Mouse (Mus musculus) MEL-GATA-1-ER (cell line): ENCODE data around the gene Pla2g2c.

Experiments
- DNase-seq: peaks from one replicate; pipeline ENCODE4 v3.0.0-alpha.2; 2012; ENCODE audit warnings: low read depth; ENCODE audit errors: extremely low read depth

Pla2g2c gene

GRCm38 (mm10) chr4:138748369-138749072, 23.9 kb downstream of the Pla2g2c start:
- no peak for DNase-seq

GRCm38 (mm10) chr4:138752603-138753002, 28.0 kb downstream of the Pla2g2c start:
- DNase-seq = no peak

GRCm38 (mm10) chr4:138753608-138754007, 29.0 kb downstream of the Pla2g2c start:
- DNase-seq = no peak

GRCm38 (mm10) chr4:138754432-138754831, 29.8 kb downstream of the Pla2g2c start:
- DNase-seq = no peak

DNA sequence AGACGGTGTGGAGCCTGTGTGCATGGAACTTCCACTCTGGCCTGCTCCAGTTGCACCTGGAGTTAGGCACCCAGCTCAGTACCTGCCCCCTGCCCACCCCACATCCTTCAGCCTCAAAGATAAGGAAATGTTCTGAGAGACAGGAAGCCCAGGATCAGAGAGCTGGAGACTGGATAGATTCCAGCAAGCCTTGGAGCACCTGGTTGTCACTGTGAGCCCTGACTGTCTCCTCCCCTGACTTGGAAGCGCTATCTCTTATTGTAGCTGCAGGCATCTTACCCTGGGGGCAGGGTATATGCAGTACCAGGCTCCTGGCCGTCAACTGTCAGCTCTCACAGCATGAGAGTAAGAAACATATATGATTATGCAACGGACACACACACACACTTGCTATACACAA, 30.8 kb downstream of the Pla2g2c start:
- DNase-seq = no peak

- no peak for DNase-seq
Measured at GRCm38 (mm10) chr4:138755983-138756382, 31.4 kb downstream of the Pla2g2c start.

GRCm38 (mm10) chr4:138757416-138757815, 32.8 kb downstream of the Pla2g2c start, which contains the start of gene Pla2g2f:
Gene Pla2g2f, minus strand, starts transcription at chr4:138757626.
- DNase-seq = no peak

GRCm38 (mm10) chr4:138762266-138762665, 37.7 kb downstream of the Pla2g2c start:
- no peak for DNase-seq

DNA sequence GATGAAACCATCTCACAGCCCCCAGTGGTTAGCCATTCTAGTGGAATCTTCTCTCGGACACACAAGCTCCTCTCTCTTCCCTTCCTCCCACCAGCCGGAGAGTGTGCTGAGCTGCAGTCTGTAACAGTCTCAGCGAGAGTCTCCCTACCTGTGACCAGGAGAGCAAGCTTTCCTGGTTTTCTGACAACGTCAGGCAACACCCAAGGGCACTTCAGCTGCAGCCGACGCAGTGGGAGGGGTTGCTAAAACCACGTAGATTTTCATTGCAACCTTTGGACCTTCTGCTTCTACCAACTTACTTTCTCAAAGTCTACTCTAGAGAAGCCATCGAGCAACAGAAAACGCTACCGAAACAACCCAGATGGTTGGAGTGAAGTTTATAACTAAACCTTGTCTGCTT, 47.4 kb downstream of the Pla2g2c start:
- no peak for DNase-seq

DNA sequence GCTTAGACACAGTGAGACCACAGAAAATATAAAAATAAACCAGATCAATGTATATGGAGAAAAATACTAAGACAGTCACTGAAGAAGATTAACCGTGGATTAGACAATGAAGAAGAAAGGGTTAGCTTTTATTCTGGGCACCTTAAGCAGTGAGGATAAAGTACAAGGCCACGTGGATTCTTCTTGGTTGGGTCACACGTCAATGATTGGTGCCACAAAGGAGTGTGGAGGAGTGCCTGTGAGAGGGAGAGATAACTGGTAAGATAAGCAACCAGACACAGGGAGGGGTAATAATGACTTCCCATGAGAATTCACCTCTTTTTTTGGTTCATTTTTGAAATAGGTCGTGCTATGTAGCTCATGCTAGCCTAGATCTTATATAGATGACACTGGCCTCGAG, 47.8 kb downstream of the Pla2g2c start:
- DNase-seq = no peak

GRCm38 (mm10) chr4:138775435-138775834, 50.8 kb downstream of the Pla2g2c start, which contains the start of gene Pla2g2d:
Gene Pla2g2d, plus strand, starts transcription at chr4:138775735.
- DNase-seq = no peak

GRCm38 (mm10) chr4:138777417-138778407, 53.1 kb downstream of the Pla2g2c start:
- no peak for DNase-seq

DNA sequence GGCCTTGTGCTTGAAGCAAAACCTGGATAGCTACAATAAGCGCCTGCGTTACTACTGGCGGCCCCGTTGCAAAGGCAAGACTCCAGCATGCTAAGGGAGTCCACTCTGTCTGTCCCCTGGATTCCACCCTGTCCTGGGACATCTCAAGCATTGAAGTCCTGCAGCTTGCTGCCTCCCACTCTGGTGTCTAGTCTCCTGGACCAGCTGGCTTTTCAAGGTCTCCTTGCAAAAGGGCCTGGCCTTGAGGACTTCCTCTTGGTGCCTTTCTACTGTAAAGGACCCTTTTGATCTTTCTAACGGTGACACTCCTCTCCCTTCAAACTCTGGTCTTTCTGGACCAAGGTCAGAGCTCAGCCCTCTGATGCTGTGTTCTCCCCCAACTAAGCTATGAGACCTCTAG, 55.7 kb downstream of the Pla2g2c start:
- DNase-seq = no peak

- DNase-seq = no peak
Measured at GRCm38 (mm10) chr4:138782098-138782497, 57.5 kb downstream of the Pla2g2c start.

DNA sequence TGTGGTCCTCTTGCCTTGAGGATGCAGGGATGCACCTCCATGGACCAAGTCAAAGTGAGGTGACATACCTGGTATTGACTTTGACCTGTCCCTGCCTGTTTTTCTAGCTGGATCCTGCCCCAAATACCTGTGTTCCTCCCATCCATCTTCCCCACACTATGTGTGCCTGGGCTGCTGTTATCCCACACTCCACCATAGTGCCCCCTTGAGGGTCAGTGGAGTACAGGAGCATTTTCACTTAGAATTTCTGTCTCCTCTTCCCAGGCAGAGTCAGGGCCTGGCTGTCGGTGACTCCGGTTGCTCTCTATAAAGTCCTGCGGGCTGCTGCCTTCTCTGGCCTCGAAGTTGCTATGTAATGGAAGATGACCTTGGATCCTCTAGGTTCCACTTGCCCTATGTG, 61.1 kb downstream of the Pla2g2c start:
- DNase-seq = no peak

DNA sequence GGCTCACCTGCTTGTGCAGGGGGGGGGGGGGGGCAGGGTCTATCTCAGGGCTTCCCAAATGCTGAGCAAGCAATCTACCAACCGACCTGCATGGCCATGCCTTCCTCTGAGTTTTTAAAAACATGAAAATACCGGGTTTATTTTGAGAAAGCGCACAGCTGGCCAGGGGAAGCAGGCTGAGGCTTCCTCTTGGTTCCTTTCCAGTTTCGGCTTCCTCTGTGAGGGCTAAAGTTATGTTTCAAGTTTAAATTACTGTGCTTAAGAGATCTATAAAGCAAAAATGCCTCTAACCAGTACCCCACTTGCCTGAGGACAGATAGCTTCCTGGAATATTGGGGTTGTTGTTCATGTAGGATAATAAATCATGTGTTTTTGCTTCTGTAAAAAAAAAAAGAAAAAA, 61.5 kb downstream of the Pla2g2c start:
- no peak for DNase-seq

- DNase-seq = no peak
Measured at GRCm38 (mm10) chr4:138788381-138788780, 63.8 kb downstream of the Pla2g2c start.

- DNase-seq = no peak
Measured at GRCm38 (mm10) chr4:138791452-138791851, 66.9 kb downstream of the Pla2g2c start.

GRCm38 (mm10) chr4:138792599-138792998, 68.0 kb downstream of the Pla2g2c start:
- no peak for DNase-seq

DNA sequence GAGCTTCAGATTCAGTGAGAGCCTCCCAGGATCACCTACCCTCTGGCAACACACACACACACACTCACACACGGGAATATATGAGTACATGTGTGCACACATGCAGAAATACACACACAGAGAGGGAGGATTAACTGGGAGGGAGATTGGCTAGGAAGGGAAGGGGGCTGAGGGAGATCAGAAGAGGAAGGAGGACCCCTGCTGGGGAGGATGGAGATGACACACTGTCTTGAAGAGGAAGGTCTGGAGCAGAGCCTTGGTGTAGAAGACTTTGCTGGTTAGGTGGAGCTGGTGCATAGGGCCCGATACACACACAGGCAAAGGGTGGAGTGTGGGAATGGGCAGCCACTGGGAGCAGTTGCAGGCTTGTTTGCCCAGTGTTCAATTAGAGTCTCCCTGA, 68.7 kb downstream of the Pla2g2c start:
- DNase-seq = no peak

DNA sequence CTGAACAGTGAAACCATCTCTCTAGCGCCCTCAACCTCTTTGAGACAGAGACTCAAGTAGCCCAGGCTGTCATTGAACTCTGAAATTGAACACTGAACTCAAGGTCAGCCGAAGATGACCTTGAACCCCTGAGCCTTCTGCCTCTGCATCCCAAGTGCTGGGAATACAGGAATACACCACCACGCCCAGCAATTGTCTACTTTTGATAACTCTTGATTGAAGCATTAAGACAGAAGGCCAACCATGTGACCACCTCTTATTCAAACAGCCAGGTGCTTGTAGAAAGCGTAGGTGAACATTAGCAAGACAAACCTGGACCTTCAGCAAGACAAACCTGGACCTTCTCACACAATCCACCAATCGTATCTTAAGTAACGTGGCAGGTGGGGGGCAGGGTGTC, 69.8 kb downstream of the Pla2g2c start:
- no peak for DNase-seq
